Mouse (Mus musculus) stomach, embryonic 14.5 days (tissue): ENCODE data around the gene Fam20c. TPM values are rescaled to one million over a fixed set of nuclear protein-coding genes. Genes with fewer than 3 reads are reported as not detected.
A peak's percentile ranks its signal among the peaks of the same experiment; 100 is the strongest.

ENCODE experiments used
- ATAC-seq: fragments of 200-750 bp; cut with Nextera tagmentation; 2 replicates; pipeline ENCODE4 v1.8.0; 2017; ENCODE audit warnings: low read depth, moderate TSS enrichment; ENCODE audit not compliant: insufficient number of reproducible peaks, insufficient read depth, low FRiP score
- H3K27ac ChIP-seq: fragments of 300-500 bp; sonication (generic); 2 replicates; pipeline ENCODE4 v1.5.1; 2014; ENCODE audit warnings: mild to moderate bottlenecking, low read length, moderate library complexity, mixed read lengths
- H3K27me3 ChIP-seq: fragments of 300-500 bp; sonication (generic); 2 replicates; pipeline ENCODE4 v1.6.1; 2014; ENCODE audit warnings: low read length, control low read depth, mixed read lengths; ENCODE audit not compliant: control insufficient read depth, insufficient read depth
- H3K36me3 ChIP-seq: fragments of 300-500 bp; sonication (generic); 2 replicates; pipeline ENCODE4 v1.6.1; 2014; ENCODE audit warnings: mild to moderate bottlenecking, control low read depth, low read length, moderate library complexity, mixed read lengths; ENCODE audit not compliant: control insufficient read depth, insufficient read depth
- H3K4me1 ChIP-seq: fragments of 300-500 bp; sonication (generic); 2 replicates; pipeline ENCODE4 v1.6.1; 2014; ENCODE audit warnings: low read length, control low read depth, mixed read lengths; ENCODE audit not compliant: control insufficient read depth, insufficient read depth
- H3K4me2 ChIP-seq: fragments of 300-500 bp; sonication (generic); replicated peaks from 2 replicates; pipeline ENCODE4 v1.6.1; 2014; ENCODE audit warnings: low read depth, low read length, control low read depth
- H3K4me3 ChIP-seq: fragments of 300-500 bp; sonication (generic); 2 replicates; pipeline ENCODE4 v1.5.1; 2014; ENCODE audit warnings: low read depth, low read length, control low read depth
- H3K9ac ChIP-seq: fragments of 300-500 bp; sonication (generic); replicated peaks from 2 replicates; pipeline ENCODE4 v1.6.1; 2014; ENCODE audit warnings: low read depth, mild to moderate bottlenecking, control low read depth, low read length, moderate library complexity, mixed read lengths
- H3K9me3 ChIP-seq: fragments of 300-500 bp; sonication (generic); 2 replicates; pipeline ENCODE4 v1.6.1; 2016; ENCODE audit warnings: low read depth, low read length, control low read depth; ENCODE audit not compliant: control insufficient read depth
- WGBS: fragments of 180-500 bp; shearing (Covaris S2); extraction: QIAGEN DNeasy Blood & Tissue Kit; methylation state at CpG from one replicate; pipeline ENCODE4 v1.1.7; 2014; 5-methylcytosine and 5-hydroxymethylcytosine counted together
- polyA plus RNA-seq: library from polyadenylated mRNA; unstranded; fragments of >200 nt; fragmentation: Nextera tagmentation; extraction: Ambion mirVana; gene quantifications from 2 replicates; pipeline ENCODE4 v1.2.1, GENCODE M21; 2014

Gene Fam20c
- polyA plus RNA-seq, 1 experiment from 2014 or later = 8.9 TPM

DNA sequence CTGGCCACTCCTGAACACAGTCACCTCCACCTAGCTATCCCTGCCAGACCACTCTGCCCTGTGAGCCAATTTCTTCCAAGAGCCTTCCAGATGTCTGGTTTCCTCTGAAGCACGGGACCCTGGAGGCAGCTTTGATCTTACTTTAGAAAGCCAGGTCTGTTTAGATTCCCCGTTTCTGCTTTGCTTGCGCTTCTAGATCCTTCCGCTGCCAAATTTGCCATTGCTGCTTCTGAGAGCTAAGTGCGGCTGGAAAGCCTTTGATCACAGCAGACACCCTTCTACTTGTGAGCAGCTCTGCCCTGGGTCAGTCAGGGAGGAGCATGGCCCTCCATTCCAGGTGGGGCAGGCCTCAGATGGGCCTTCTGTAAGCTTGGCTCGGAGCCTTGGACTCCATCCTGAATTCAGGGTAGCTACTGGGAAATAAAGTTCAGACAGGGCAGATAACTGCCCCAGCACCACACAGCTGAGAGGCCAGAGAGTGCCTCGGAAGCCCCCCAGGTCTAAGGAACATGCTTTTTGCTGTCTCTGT is 47.3 kb downstream of the Fam20c start:
- H3K4me2 ChIP-seq = no peak overlapping the region
- no peaks in the 10 kb centered on the region for H3K9me3 ChIP-seq
- no peak; the same call in 1 of the 2 replicates for ATAC-seq
- H3K4me1 ChIP-seq = peaks cover 11% of the 10 kb centered on the region; the same call in 1 of the 2 replicates
- no peaks in the 10 kb centered on the region for H3K36me3 ChIP-seq
- no peak overlapping the region for H3K4me3 ChIP-seq
- no peak overlapping the region for H3K9ac ChIP-seq
- WGBS = 45% methylated on average over 7 of the region's 7 CpGs
- no peak overlapping the region for H3K27ac ChIP-seq
- H3K27me3 ChIP-seq = no peaks in the 10 kb centered on the region

DNA sequence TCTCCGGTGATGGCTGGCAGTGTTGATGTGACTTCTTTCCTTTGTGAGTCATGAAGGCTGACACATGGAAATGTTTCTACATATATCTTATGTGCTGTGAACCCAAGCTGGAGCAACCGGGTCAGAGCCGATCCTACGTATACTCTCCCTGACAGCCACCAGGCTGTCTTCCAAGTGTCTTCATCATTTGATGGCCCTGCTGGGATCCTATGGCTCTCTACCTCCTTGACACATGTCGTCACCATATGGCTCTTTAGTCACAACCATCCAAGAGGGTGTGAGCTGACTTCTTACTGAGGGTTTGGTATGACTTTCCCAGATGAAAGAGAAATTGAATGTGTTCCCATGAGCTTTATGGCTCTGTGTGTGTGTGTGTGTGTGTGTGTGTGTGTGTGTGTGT is 50.0 kb downstream of the Fam20c start:
- H3K9me3 ChIP-seq = no peaks in the 10 kb centered on the region
- H3K4me3 ChIP-seq = no peak overlapping the region
- peaks cover 11% of the 10 kb centered on the region; the same call in 1 of the 2 replicates for H3K4me1 ChIP-seq
- no peaks in the 10 kb centered on the region; the same call in 1 of the 2 replicates for H3K36me3 ChIP-seq
- ATAC-seq = no peak
- H3K27me3 ChIP-seq = no peaks in the 10 kb centered on the region
- no peak overlapping the region for H3K4me2 ChIP-seq
- H3K9ac ChIP-seq = no peak overlapping the region
- no peak overlapping the region for H3K27ac ChIP-seq
- 90% methylated on average over 5 of the region's 5 CpGs for WGBS

DNA sequence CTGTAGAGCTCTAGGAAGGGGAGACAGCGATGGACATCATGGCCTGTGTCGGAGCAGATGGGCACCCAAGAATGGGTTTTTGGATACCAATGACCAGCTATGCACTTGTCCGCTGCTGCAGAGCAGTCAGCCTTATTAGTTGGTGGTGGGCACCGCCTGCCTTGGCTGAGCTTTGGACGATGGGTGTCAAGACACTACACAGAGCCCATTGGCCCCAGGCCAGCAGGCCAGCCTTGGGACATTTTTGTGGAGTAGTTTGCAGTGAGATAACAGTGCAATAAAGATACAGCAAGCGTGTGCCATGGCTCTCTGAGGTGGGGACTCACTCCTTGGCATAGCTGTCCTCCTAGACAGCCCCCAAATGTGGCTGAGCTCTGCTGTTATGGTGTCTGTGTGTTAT is 55.5 kb downstream of the Fam20c start:
- no peaks in the 10 kb centered on the region for H3K9me3 ChIP-seq
- no peak for ATAC-seq
- no peaks in the 10 kb centered on the region; the same call in 1 of the 2 replicates for H3K36me3 ChIP-seq
- 93% methylated on average over 6 of the region's 6 CpGs for WGBS
- no peak overlapping the region for H3K4me2 ChIP-seq
- no peaks in the 10 kb centered on the region for H3K27me3 ChIP-seq
- H3K4me1 ChIP-seq = no peaks in the 10 kb centered on the region
- no peak overlapping the region for H3K27ac ChIP-seq
- no peak overlapping the region for H3K9ac ChIP-seq
- no peak overlapping the region for H3K4me3 ChIP-seq

DNA sequence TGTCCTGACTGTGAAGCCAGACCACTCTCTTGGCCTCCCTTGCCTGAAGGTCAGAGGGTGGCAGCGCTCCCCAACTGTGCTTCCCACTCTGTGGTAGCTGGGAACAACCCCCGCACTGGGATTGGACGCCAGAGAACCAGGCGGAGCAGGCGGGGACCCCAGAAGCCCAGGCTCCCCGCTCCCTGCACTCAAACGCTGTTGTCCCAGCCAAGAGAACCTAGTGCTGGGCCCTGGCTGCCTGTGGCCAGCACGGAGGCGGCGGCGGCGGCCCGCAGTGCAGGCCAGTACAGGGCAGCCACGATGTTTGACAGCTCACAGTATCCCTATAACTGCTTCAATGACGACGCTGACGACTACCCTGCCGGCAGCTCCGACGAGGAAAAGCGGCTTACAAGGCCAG is 65.5 kb downstream of the Fam20c start, which contains the start of gene Gm5294:
TSS of gene Gm5294 (plus strand) at position 301 of the 400 bp plus-strand sequence.
- Histone ChIP-seq H3K4me3 (peak within 1 kb of the TSS; percentile 22), H3K4me1 (peaks cover 5% of the 10 kb centered on the region; the same call in 1 of the 2 replicates), H3K27me3 (peaks cover 24% of the 10 kb centered on the region), H3K4me2 (peak within 1 kb of the TSS; percentile 45), H3K9me3 (no peaks in the 10 kb centered on the region), H3K36me3 (no peaks in the 10 kb centered on the region), H3K9ac (no peak within 1 kb of the TSS), H3K27ac (no peak within 1 kb of the TSS)
- ATAC-seq = no peak
- WGBS = 14% methylated on average over 21 of the region's 21 CpGs

DNA sequence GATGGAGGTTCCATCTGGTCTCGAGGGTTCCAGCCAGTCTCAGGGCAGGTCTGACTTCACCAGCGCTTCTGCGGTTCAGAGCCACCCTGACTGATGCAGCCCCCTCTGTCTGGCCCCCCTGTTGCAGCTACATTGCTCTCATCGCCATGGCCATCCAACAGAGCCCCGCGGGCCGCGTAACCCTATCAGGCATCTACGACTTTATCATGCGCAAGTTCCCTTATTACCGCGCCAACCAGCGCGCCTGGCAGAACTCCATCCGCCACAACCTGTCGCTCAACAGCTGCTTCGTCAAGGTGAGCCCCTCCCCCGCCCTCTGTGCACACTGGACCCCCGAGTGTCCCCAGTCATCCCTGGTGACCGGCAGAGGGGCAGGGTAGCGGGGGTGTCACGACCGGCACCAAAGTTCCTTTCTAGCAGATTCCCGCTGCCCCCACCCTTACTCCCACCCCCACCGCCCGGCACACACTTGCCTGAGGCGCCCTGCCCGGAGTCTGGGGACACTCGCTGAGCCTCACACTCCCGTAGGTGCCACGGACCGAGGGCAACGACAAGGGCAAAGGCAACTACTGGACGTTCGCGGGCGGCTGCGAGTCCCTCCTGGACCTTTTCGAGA is 66.5 kb downstream of the Fam20c start:
- Histone ChIP-seq H3K4me3 (peak overlapping the region; percentile 22), H3K27ac (no peak overlapping the region), H3K36me3 (no peaks in the 10 kb centered on the region), H3K27me3 (peaks cover 24% of the 10 kb centered on the region), H3K9me3 (no peaks in the 10 kb centered on the region), H3K4me1 (peaks cover 5% of the 10 kb centered on the region; the same call in 1 of the 2 replicates), H3K9ac (no peak overlapping the region), H3K4me2 (peak overlapping the region; percentile 45)
- WGBS = 3% methylated on average over 39 of the region's 39 CpGs
- ATAC-seq = no peak

DNA sequence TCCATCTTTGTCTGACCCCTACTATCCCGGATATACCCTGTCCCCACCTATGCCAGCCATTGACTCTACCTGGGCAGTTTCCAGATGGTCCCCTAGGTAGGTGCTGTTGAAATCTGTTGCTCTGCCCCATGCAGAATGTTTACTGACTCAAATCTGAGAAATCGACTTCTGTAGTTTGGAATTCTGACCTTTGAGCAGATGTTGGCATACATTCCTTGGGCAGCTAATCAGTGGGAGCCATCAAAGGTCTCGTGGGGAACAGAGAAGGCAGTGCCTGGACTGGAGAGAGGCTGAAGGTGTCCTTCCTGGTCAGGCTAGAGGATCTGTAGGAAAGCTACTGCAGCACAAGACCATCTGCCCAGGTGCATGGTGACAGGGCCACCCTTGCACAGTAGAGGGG is 70.8 kb downstream of the Fam20c start:
- no peaks in the 10 kb centered on the region for H3K36me3 ChIP-seq
- H3K4me3 ChIP-seq = no peak overlapping the region
- H3K4me2 ChIP-seq = no peak overlapping the region
- peaks cover 5% of the 10 kb centered on the region; the same call in 1 of the 2 replicates for H3K4me1 ChIP-seq
- H3K9me3 ChIP-seq = no peaks in the 10 kb centered on the region
- H3K27ac ChIP-seq = no peak overlapping the region
- H3K27me3 ChIP-seq = peaks cover 15% of the 10 kb centered on the region
- H3K9ac ChIP-seq = no peak overlapping the region
- 51% methylated on average over 3 of the region's 3 CpGs for WGBS
- no peak for ATAC-seq

DNA sequence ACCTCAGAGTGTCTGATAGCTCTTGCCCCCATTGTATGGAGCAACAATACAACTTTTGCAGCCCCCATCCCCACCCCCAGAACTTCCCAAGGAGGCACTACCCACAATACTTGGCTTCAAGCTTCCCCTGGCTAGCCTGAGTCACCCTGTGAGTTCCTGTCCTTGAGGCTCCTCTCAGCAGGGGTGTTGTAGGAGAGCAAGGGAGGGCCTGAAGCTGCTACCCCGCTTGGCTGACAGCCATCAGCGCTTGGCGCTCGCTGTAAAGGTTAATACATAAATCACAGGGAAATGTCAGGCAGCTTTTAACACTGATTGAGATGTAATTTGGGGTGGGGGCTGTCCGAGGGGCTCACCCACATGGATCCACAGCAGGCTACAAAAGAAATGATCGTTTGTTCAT is 79.1 kb downstream of the Fam20c start:
- Histone ChIP-seq H3K9ac (no peak overlapping the region), H3K4me2 (no peak overlapping the region), H3K4me3 (no peak overlapping the region), H3K9me3 (no peaks in the 10 kb centered on the region), H3K36me3 (no peaks in the 10 kb centered on the region), H3K4me1 (peaks cover 3% of the 10 kb centered on the region; the same call in 1 of the 2 replicates), H3K27me3 (no peaks in the 10 kb centered on the region), H3K27ac (no peak overlapping the region)
- ATAC-seq = no peak; the same call in 1 of the 2 replicates
- WGBS = 19% methylated on average over 6 of the region's 6 CpGs

DNA sequence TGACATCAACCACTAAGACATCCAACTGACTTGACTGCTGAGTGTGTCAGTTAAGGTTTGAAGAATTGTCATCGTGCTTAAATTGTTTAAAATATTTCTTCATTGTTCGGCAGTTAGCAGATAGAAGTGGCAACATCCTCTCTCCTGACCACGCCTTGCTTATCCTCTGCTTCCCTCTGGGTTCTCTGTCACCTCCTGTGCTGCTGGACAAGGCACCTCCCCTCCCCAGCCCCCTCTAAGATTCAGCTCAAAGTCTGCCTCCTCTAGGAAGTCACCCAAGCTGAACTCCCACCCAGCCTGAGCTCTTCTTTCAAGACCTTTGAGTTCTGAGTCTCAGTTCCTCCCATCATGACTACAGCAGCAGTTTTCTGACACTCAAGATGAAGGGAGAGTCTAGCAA is 80.6 kb downstream of the Fam20c start:
- no peak for ATAC-seq

More for the DNA sequence above, 80.6 kb downstream of the Fam20c start:
- Histone ChIP-seq H3K27ac (no peak overlapping the region), H3K36me3 (no peaks in the 10 kb centered on the region), H3K9me3 (no peaks in the 10 kb centered on the region), H3K4me3 (no peak overlapping the region), H3K4me2 (no peak overlapping the region), H3K9ac (no peak overlapping the region), H3K27me3 (no peaks in the 10 kb centered on the region), H3K4me1 (peaks cover 3% of the 10 kb centered on the region; the same call in 1 of the 2 replicates)
- WGBS = 62% methylated on average over 3 of the region's 3 CpGs
